Mouse (Mus musculus): ENCODE data around the gene Yod1.
A peak's percentile ranks its signal among the peaks of the same experiment; 100 is the strongest.

The Yod1 gene

GRCm38 (mm10) chr1:130731741-130732337 is 14.7 kb downstream of the Yod1 start, which contains the start of gene AA986860:
Gene AA986860, plus strand, starts transcription at chr1:130731976.
- DNase-seq (ENCODE audit: extremely low read depth, insufficient read length, low spot score), result no peak

- DNase-seq (ENCODE audit: extremely low read depth, insufficient read length, low spot score), result no peak
Measured at GRCm38 (mm10) chr1:130732706-130733658, 15.9 kb downstream of the Yod1 start.

GRCm38 (mm10) chr1:130733671-130734070 is 16.5 kb downstream of the Yod1 start:
- DNase-seq (ENCODE audit: extremely low read depth, insufficient read length, low spot score), result peak; percentile 53

GRCm38 (mm10) chr1:130734452-130734851 is 17.3 kb downstream of the Yod1 start:
- DNase-seq (ENCODE audit: extremely low read depth, insufficient read length, low spot score), result peak; percentile 73

GRCm38 (mm10) chr1:130734852-130735251 is 17.7 kb downstream of the Yod1 start:
- DNase-seq (ENCODE audit: extremely low read depth, insufficient read length, low spot score), result no peak

- DNase-seq (ENCODE audit: extremely low read depth, insufficient read length, low spot score), result no peak
Measured at GRCm38 (mm10) chr1:130737411-130737881, 20.3 kb downstream of the Yod1 start.

GRCm38 (mm10) chr1:130737916-130738315 is 20.8 kb downstream of the Yod1 start:
- no peak for DNase-seq (ENCODE audit: extremely low read depth, insufficient read length, low spot score)

GRCm38 (mm10) chr1:130738551-130739106 is 21.5 kb downstream of the Yod1 start:
- no peak for DNase-seq (ENCODE audit: extremely low read depth, insufficient read length, low spot score)

- no peak for DNase-seq (ENCODE audit: extremely low read depth, insufficient read length, low spot score)
Measured at GRCm38 (mm10) chr1:130739636-130740035, 22.5 kb downstream of the Yod1 start.

- peak; percentile 15 for DNase-seq (ENCODE audit: extremely low read depth, insufficient read length, low spot score)
Measured at GRCm38 (mm10) chr1:130740227-130740648, 23.1 kb downstream of the Yod1 start.

- peak; percentile 81 for DNase-seq (ENCODE audit: extremely low read depth, insufficient read length, low spot score)
Measured at GRCm38 (mm10) chr1:130740781-130741720, 23.9 kb downstream of the Yod1 start.

- DNase-seq (ENCODE audit: extremely low read depth, insufficient read length, low spot score), result no peak
Measured at GRCm38 (mm10) chr1:130742201-130742600, 25.1 kb downstream of the Yod1 start.

GRCm38 (mm10) chr1:130743775-130744174 is 26.6 kb downstream of the Yod1 start:
- no peak for DNase-seq (ENCODE audit: extremely low read depth, insufficient read length, low spot score)

GRCm38 (mm10) chr1:130744217-130744616 is 27.1 kb downstream of the Yod1 start:
- DNase-seq (ENCODE audit: extremely low read depth, insufficient read length, low spot score), result no peak

- DNase-seq (ENCODE audit: extremely low read depth, insufficient read length, low spot score), result no peak
Measured at GRCm38 (mm10) chr1:130744961-130745360, 27.8 kb downstream of the Yod1 start.

GRCm38 (mm10) chr1:130745591-130745990 is 28.5 kb downstream of the Yod1 start:
- DNase-seq (ENCODE audit: extremely low read depth, insufficient read length, low spot score), result no peak

- DNase-seq (ENCODE audit: extremely low read depth, insufficient read length, low spot score), result no peak
Measured at GRCm38 (mm10) chr1:130746819-130747218, 29.7 kb downstream of the Yod1 start.

- DNase-seq (ENCODE audit: extremely low read depth, insufficient read length, low spot score), result no peak
Measured at GRCm38 (mm10) chr1:130759689-130760088, 42.6 kb downstream of the Yod1 start.

- DNase-seq (ENCODE audit: extremely low read depth, insufficient read length, low spot score), result no peak
Measured at GRCm38 (mm10) chr1:130761597-130761996, 44.5 kb downstream of the Yod1 start.

GRCm38 (mm10) chr1:130762045-130762760 is 45.1 kb downstream of the Yod1 start:
- DNase-seq (ENCODE audit: extremely low read depth, insufficient read length, low spot score), result no peak

Data from 3134 (cell line).